Mouse (Mus musculus) retina, embryonic 14.5 days (tissue): Measurements from ENCODE around the gene Scgb2a2.
A peak's percentile ranks its signal among the peaks of the same experiment; 100 is the strongest.
"Not testable (repeated sequence)": the region's sequence is repeated elsewhere in the genome, so short reads cannot be mapped to it uniquely, and the experiment has no call there.

ENCODE experiments used
- DNase-seq: peaks from one replicate; pipeline ENCODE4 v3.0.0-alpha.2; 2015; ENCODE audit warnings: low spot score

Gene Scgb2a2

DNA sequence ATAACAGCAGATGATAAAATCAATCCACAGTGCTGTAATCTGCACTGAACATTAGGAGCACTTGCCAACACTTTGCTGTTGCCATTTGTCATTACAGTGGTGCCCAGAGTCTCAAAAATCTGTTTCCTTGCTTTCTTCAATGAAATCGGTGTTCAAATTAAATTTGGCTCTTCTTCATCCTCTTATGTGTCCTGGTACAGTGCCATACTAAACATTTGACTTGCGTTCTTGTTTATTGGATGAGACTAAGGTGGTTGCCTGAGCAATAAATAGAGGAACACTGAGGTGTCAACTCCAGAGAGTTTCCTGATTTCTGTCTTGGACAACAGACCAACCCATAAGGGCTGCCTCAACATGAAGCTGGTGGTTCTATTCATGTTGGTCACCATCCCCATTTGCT lies at the start of gene Scgb2a2:
Scgb2a2 (plus strand) TSS at position 301 of the 400 bp plus-strand sequence.
- DNase-seq = no peak

DNA sequence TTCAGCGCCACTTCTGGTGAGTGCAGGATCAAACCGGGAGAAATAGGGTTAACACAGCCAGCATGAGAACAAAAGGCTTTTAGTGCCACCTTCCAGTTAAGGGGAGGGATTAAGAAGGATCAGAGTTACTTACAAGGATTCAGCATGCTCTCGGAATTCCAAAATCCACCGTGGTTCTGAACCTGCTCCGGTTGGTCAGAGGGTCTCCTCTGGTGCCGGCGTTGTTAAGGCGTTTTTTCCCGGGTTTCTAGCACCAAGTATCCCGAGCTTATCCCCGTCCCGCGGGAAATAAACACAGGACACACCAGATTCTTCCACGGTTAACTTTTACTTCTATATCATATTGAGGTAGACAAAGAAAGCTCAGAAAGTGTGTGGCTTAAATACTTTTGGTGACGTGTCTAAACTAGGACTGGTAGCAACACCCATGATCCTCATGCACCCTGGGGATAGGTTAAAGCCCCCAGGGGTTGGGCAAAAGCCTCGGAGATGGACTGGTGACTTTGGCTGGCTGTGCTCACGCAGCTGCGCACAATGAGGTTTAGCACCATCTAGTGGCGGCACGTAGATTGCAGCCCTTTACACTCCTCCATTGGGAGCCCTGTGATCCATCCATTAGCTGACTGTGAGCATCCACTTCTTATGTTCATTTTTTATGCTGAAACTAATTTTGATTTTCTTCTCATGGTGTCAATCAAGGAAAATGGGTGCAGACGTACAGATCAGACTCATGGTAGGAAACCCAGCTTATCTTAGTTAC lies 10.6 kb upstream of the Scgb2a2 start:
- DNase-seq = peak; percentile 14

DNA sequence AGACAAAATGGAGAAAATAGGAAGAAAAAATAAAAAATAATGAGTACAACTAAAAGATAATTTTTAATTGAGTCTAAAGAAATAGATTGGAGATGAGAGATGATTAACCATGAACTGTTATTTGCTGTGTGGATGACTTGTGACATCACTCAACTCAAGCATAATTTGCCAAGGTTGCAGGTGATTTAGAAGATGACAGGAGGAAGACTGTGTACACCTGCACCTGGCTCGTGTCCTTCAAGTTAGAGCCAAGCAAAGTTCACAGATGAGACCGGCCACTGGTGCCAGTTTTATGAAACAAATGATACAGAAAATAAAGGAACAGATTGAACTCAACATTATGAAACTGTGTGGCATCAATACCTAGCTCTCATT lies 10.0 kb upstream of the Scgb2a2 start:
- no peak for DNase-seq

- DNase-seq = not testable (repeated sequence)
Observed at GRCm38 (mm10) chr19:9849368-9850075, 2.2 kb downstream of the Scgb2a2 start.

- DNase-seq = not testable (repeated sequence)
Observed at GRCm38 (mm10) chr19:9860821-9861220, 13.5 kb downstream of the Scgb2a2 start.

DNA sequence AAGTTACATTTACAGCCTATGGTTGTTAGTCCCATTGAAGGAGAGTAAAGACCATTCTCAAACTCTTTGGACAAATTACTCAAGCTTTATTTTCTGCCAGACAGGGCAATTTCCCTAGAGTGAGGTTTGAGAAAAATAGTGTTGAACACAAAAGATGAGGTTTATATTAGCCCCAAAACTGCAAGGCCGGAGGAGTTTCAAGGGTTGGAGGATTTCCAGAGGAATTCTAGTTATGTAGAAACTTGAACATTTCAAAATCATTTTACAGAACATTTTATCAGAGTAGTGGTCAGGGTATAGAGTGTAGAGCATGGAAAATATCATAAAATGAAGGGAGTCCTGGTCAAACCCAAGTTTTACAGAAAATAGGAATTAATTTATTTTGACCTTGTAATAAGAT lies 17.5 kb downstream of the Scgb2a2 start:
- no peak for DNase-seq

DNA sequence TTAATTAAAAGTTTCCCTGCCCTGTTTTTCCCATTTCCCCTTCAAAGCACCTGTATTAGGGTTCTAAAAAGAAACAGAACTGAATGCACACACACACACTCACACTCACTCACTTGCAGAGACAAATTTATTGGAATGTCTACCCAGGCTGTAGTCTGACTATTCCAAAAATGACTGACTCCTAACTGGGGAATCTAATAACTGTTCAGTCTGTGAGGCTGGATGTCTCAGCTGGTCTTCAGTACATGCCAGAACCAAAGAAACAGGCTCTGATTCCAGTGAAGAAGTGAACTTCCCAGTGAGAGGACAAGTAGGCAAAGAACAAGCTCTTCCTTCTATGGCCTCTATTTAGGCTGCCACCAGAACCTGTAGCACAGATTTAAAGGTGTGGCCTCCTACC lies 18.1 kb downstream of the Scgb2a2 start:
- no peak for DNase-seq

- DNase-seq = no peak
Observed at GRCm38 (mm10) chr19:9878186-9878835, 30.9 kb downstream of the Scgb2a2 start.

DNA sequence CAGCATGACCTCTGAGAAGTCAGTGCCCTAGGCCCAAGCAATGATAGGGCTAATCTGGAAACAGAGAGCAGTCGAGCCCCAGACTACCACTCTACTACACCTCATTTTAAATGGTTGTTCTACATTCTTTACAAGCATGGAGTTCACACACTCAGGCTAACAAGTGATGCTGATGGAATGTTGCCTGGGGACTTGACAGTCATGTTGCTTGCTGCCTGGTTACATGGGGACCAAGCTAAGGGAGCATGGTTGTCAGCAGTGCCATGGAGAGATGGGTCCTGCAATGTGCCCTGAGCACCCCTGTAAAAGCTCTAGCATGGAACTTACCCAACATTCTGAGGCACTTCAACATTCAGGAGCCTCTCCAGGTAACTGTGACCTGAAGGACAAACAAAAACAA lies 39.0 kb downstream of the Scgb2a2 start:
- no peak for DNase-seq

DNA sequence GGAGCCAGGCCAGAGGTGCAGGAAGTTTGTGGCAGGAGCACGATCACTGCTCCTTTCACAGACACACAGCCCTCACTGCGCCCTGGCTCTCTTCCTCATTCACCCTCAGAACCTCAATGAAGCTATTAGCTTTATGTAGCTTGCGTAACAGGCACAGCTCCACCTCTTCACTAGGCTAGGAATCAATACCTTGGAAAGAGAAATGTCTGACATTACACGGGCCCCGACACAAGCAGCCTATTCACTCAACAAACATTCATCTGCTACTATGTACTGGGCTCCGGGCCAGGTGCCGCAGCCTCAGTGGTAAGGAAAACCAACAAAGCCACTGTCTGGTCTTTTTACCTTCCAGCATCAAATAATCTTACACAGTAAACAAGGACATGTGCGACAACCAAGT lies 39.4 kb downstream of the Scgb2a2 start:
- DNase-seq = no peak

DNA sequence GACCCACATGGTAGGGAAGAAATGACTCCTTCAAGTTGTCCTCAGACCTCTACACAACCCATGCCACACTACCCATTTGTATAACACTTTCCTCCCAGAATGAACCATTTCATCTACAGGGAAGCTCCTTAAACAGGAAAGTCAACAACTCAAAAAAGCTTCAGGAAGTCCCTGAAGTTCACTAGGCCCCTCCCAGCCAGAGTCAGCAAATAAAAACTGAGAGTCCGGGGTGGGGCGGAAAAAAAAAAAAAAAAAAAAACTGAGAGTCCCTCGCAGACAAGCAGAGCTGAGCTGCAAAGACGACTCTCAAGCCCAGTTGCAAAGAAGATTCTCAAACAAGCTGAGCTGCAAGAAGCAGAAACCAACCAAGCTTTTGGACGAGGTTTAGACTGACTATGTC lies 48.7 kb downstream of the Scgb2a2 start:
- DNase-seq = no peak

DNA sequence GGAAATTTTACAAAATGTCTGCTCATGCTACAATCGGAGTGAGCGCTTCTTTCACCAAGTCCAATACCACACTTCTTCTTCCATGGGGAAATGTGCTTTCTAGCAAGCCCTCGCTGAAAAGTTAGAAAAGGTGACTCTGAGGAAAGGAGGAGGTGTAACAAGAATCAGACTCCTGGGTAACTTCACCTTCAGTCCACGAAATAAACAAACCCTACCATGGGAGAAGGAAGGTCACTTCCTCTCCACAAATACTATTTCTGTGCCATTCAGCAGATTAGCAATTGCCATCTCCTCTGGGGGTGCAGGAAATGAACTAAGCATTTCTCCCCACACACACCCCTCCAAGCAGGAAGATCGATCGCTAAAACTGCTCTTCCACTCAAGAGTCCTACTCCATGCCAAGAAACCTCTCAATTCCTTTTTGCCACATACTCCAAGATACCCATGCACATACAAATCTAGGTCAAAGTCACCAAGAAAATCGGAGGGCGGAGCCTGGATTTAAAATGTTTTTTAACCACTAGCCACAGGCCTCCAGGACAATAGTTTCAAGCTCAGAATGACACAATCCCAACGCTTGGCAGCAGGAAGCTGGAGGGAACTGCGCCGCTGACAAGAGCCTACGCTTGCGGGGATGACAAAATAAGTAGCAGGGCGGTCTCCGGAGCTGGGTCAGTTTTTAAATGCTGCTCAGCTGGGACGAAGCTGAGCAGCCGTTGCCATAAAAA lies 51.1 kb downstream of the Scgb2a2 start:
- DNase-seq = peak; percentile 24

DNA sequence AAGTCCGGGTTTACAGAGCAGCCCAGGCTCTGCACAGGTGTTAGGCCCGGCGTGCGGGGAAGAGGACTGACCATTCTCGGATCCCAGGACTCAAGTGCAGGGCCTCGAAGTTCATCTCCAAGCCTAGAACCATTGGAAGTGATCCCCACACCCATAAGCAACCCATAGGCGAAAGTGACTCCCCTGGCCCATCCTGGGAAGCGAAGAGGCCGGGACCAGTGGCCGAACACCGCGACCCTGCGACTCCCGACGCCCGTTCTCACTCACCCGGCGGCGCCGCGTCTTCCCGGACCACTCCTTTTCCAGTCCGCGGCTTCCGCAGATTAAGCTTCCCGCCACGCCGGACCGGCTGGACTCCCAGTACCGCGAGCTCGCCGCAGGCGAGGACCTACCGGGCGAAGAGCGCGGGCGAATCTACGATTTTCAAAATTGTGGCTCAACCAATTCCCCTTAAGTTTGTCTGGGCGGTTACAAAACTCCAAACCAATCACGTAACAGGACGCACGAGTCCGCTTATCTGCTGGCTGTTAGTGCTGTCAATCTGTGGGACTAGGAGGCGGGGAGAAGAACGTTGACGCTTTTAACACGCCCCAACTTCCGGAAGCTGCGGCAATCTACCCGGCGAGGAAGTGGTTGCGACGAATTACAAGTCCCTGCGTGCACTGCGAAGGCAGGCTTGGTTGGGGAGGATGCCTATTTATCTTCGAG lies 51.9 kb downstream of the Scgb2a2 start, which contains the start of gene Incenp:
Incenp (minus strand) TSS at position 480 of the 708 bp plus-strand sequence.
- DNase-seq = peak; percentile 96

GRCm38 (mm10) chr19:9899780-9900146 lies 52.4 kb downstream of the Scgb2a2 start:
- DNase-seq = no peak

DNA sequence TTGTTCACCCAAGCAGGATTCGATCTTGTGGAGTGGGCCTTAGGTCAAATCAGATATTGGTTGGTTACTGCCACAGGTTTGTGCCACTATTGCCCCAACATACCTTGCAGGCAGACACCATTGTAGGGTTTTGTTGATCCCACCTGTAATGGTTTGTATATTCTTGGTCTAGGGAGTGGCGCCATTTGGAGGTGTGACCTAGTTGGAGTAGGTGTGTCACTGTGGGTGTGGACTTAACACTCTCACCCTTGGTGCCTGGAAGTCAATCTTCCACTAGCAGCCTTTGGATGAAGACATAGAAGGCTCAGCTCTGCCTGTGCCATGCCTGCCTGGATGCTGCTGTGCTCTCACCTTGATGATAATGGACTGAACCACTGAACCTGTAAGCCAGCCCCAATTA lies 53.3 kb downstream of the Scgb2a2 start:
- DNase-seq = not testable (repeated sequence)
